Mouse (Mus musculus) WW6 (cell line): ENCODE data around the gene Ppfia3.

Source experiments
- DNase-seq: peaks from one replicate; pipeline ENCODE4 v3.0.0-alpha.2; 2013; ENCODE audit warnings: low read depth, low spot score

Ppfia3 gene

GRCm38 (mm10) chr7:45346905-45347304 is 19.9 kb downstream of the Ppfia3 start:
- no peak for DNase-seq

GRCm38 (mm10) chr7:45343543-45343942 is 23.3 kb downstream of the Ppfia3 start:
- DNase-seq: no peak

- DNase-seq: no peak
These were observed 24.7 kb downstream of the Ppfia3 start for GRCm38 (mm10) chr7:45342081-45342480.

- no peak for DNase-seq
These were observed 25.5 kb downstream of the Ppfia3 start for GRCm38 (mm10) chr7:45341303-45341702.

GRCm38 (mm10) chr7:45340669-45341068 is 26.1 kb downstream of the Ppfia3 start:
- DNase-seq: no peak

- DNase-seq: no peak
These were observed 26.8 kb downstream of the Ppfia3 start for GRCm38 (mm10) chr7:45340066-45340442.

- no peak for DNase-seq
These were observed 27.3 kb downstream of the Ppfia3 start for GRCm38 (mm10) chr7:45339410-45340065.

- no peak for DNase-seq
These were observed 28.5 kb downstream of the Ppfia3 start for GRCm38 (mm10) chr7:45338161-45338911.

GRCm38 (mm10) chr7:45337469-45337868 is 29.4 kb downstream of the Ppfia3 start:
- no peak for DNase-seq

GRCm38 (mm10) chr7:45336319-45336718 is 30.5 kb downstream of the Ppfia3 start:
- no peak for DNase-seq

GRCm38 (mm10) chr7:45335056-45335455 is 31.8 kb downstream of the Ppfia3 start, which contains the start of gene Hrc:
Gene Hrc (plus strand): TSS chr7:45335290.
- no peak for DNase-seq

- DNase-seq: no peak
These were observed 32.2 kb downstream of the Ppfia3 start for GRCm38 (mm10) chr7:45334605-45335004.

GRCm38 (mm10) chr7:45333431-45333982 is 33.3 kb downstream of the Ppfia3 start, which contains the start of gene Trpm4:
Gene Trpm4 (minus strand): TSS chr7:45333780.
- DNase-seq: no peak

- peak; percentile 77 for DNase-seq
These were observed 34.0 kb downstream of the Ppfia3 start for GRCm38 (mm10) chr7:45332685-45333425.

- DNase-seq: no peak
These were observed 35.3 kb downstream of the Ppfia3 start for GRCm38 (mm10) chr7:45331502-45331901.

GRCm38 (mm10) chr7:45328841-45329475 is 37.9 kb downstream of the Ppfia3 start:
- no peak for DNase-seq

- DNase-seq: no peak
These were observed 41.0 kb downstream of the Ppfia3 start for GRCm38 (mm10) chr7:45325800-45326199.

- no peak for DNase-seq
These were observed 43.8 kb downstream of the Ppfia3 start for GRCm38 (mm10) chr7:45323069-45323468.

- DNase-seq: no peak
These were observed 44.6 kb downstream of the Ppfia3 start for GRCm38 (mm10) chr7:45322245-45322644.

GRCm38 (mm10) chr7:45316536-45316935 is 50.3 kb downstream of the Ppfia3 start:
- no peak for DNase-seq

- DNase-seq: no peak
These were observed 51.6 kb downstream of the Ppfia3 start for GRCm38 (mm10) chr7:45315182-45315701.
